In genomic region chr14:33914206-33914605, GRCm38 (mm10) we compare ENCODE assay signal across 24 mouse cellular contexts. TPM values are rescaled to one million over a fixed set of nuclear protein-coding genes. Genes with fewer than 3 reads are reported as not detected.
"Had no signal": no experiment of that assay in that cellular context is flagged by ENCODE, and none has a peak within 500 bp of the region (broad histone marks: within the 10 kb centered on the region; RNA-seq: fewer than 3 reads in every experiment).

No protein-coding gene starts in this region.

- H3K4me3 ChIP-seq: embryonic facial prominence, embryonic 10.5 days; embryonic facial prominence, embryonic 12.5 days; embryonic facial prominence, embryonic 13.5 days; embryonic facial prominence, embryonic 15.5 days; erythroblast, embryonic 14.5 days; forebrain, embryonic 10.5 days; forebrain, embryonic 12.5 days; forebrain, embryonic 13.5 days; forebrain, embryonic 15.5 days; gastrocnemius, adult 2 months; heart, adult 2 months; heart, embryonic 10.5 days had no signal

- H3K36me3 ChIP-seq: embryonic facial prominence, embryonic 10.5 days; embryonic facial prominence, embryonic 12.5 days; embryonic facial prominence, embryonic 13.5 days; embryonic facial prominence, embryonic 15.5 days; forebrain, embryonic 10.5 days; forebrain, embryonic 12.5 days; forebrain, embryonic 15.5 days; heart, embryonic 10.5 days had no signal

- H3K27me3 ChIP-seq: forebrain, embryonic 15.5 days had no signal

- H3K4me1 ChIP-seq: forebrain, embryonic 13.5 days; forebrain, embryonic 15.5 days; heart, embryonic 10.5 days had no signal

- DNase-seq: cerebellum, adult 2 months; cerebellum, adult 8-10 months; forebrain, postnatal 0 days had no signal

- ATAC-seq: forebrain, embryonic 13.5 days; forebrain, embryonic 14.5 days; forebrain, embryonic 15.5 days; forebrain, embryonic 16.5 days; forebrain, postnatal 0 days had no signal

- H3K27ac ChIP-seq: embryonic facial prominence, embryonic 10.5 days; embryonic facial prominence, embryonic 12.5 days; embryonic facial prominence, embryonic 13.5 days; embryonic facial prominence, embryonic 15.5 days; forebrain, embryonic 10.5 days; forebrain, embryonic 12.5 days; forebrain, embryonic 13.5 days; forebrain, embryonic 15.5 days; gastrocnemius, adult 2 months; heart, adult 2 months; heart, embryonic 10.5 days had no signal

- H3K4me2 ChIP-seq: embryonic facial prominence, embryonic 12.5 days; embryonic facial prominence, embryonic 13.5 days; embryonic facial prominence, embryonic 15.5 days; forebrain, embryonic 12.5 days; forebrain, embryonic 13.5 days; forebrain, embryonic 15.5 days; heart, embryonic 11.5 days had no signal

- H3K9ac ChIP-seq: embryonic facial prominence, embryonic 12.5 days; embryonic facial prominence, embryonic 13.5 days; embryonic facial prominence, embryonic 15.5 days; forebrain, embryonic 12.5 days; forebrain, embryonic 13.5 days; forebrain, embryonic 15.5 days; forebrain, postnatal 0 days had no signal

- H3K9me3 ChIP-seq: embryonic facial prominence, embryonic 10.5 days; embryonic facial prominence, embryonic 12.5 days; embryonic facial prominence, embryonic 13.5 days; embryonic facial prominence, embryonic 15.5 days; forebrain, embryonic 10.5 days; forebrain, embryonic 12.5 days; forebrain, embryonic 13.5 days; forebrain, embryonic 15.5 days; heart, embryonic 10.5 days had no signal

RNA-seq across cellular contexts. Expression of gene Gdf10, which starts 9.2 kb away (rescaled TPM):
- polyA plus RNA-seq: erythroblast, embryonic 14.5 days had no signal

RNA-seq across cellular contexts. Expression of gene Gdf2, which starts 26.6 kb away (rescaled TPM):
- polyA plus RNA-seq: cortical plate, adult 2 months; embryonic facial prominence, embryonic 10.5 days; embryonic facial prominence, embryonic 11.5 days; embryonic facial prominence, embryonic 12.5 days; embryonic facial prominence, embryonic 14.5 days; embryonic facial prominence, embryonic 15.5 days; erythroblast, embryonic 14.5 days; forebrain, embryonic 10.5 days; forebrain, embryonic 11.5 days; forebrain, embryonic 12.5 days; forebrain, embryonic 13.5 days; forebrain, embryonic 14.5 days; forebrain, embryonic 15.5 days; forebrain, embryonic 16.5 days had no signal

RNA-seq across cellular contexts. Expression of gene Rbp3, which starts 39.6 kb away (rescaled TPM):
- polyA plus RNA-seq: cerebellum, adult 2 months; cortical plate, adult 2 months; embryonic facial prominence, embryonic 11.5 days; embryonic facial prominence, embryonic 13.5 days; embryonic facial prominence, embryonic 14.5 days; embryonic facial prominence, embryonic 15.5 days; erythroblast, embryonic 14.5 days; forebrain, embryonic 10.5 days; forebrain, embryonic 11.5 days; forebrain, embryonic 12.5 days; forebrain, embryonic 13.5 days; forebrain, embryonic 14.5 days; forebrain, embryonic 16.5 days; frontal cortex, adult 2 months; gonadal fat pad, adult 2 months; heart, adult 2 months had no signal
